Mouse (Mus musculus): ENCODE measurements around the gene Cenpe. TPM values are rescaled to one million over a fixed set of nuclear protein-coding genes. Genes with fewer than 3 reads are reported as not detected.
"Not testable (repeated sequence)": the region's sequence is repeated elsewhere in the genome, so short reads cannot be mapped to it uniquely, and the experiment has no call there.

The Cenpe gene
- 3.6 and 7.1 TPM in 2 replicates for total RNA-seq (2014; rRNA removed)
- polyA plus RNA-seq (2015; fragmentation: Nextera tagmentation; extraction: Ambion mirVana) = 3.9 and 4.5 TPM in 2 replicates

DNA sequence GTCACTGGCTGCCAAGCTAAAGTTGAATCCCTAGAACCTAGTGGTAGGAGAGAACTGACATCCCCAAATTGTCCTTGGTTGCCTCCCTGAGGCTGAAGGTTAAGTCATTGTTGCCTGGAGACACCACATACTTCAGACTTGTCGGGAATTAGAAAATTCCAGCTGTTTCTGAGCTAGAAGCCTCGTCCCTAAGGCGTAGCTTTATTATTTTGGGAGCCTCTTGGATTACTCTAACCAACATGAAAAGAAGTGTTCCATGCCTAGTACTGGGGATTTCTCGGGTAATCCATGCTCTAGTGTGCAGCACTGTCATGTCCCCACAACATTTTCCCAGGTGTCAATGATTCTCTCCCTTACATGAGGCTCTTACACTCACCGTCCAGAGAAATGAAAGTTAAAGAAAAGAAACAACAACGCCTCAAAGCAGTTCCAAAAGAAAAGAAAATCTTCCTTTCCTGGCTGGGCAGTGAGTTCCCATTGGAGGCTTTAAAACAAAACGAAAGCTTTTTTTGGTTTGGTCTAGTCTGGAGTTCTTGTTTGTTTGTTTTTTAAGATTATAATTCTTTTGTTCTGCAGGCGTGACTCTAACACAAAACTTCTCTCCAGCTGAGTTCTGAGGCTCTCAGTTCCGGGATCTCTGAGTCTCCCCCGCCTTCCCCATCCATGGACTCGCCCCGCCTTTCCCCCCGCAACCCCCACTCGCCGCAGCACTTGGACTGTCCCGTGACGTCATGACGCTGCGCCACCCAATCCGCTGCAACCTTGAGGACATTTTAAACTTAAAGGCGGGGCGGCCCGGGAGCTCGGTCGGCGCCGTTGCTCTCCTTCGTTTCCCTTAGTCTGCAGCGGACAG, at the start of gene Cenpe:
Gene Cenpe (plus strand): TSS at position 733 of the 853 bp plus-strand sequence.
- peak within 1 kb of the TSS; percentile 40; the same call in 1 of the 2 replicates for H3K9ac ChIP-seq (replicated peaks; ENCODE audit: low read length)
- H3K4me2 ChIP-seq (ENCODE audit: low read depth, low read length) = peak within 1 kb of the TSS; percentile 87
- no peaks in the 10 kb centered on the region for H3K9me3 ChIP-seq (ENCODE audit: low read length)
- 3% methylated on average over 29 of the region's 29 CpGs for WGBS
- no peak for TF ChIP-seq CTCF (IDR thresholded peaks at IDR 0.05; ENCODE audit: low read depth)
- no peaks in the 10 kb centered on the region for H3K27me3 ChIP-seq (ENCODE audit: insufficient read depth, low read length)
- H3K4me3 ChIP-seq (ENCODE audit: low read length) = peak within 1 kb of the TSS; percentile 66
- no peaks in the 10 kb centered on the region; the same call in 1 of the 2 replicates for H3K4me1 ChIP-seq (ENCODE audit: insufficient read depth, low read length)
- peak; percentile 95 for DNase-seq (ENCODE audit: low spot score)
- peak; percentile 97 for ATAC-seq
- H3K36me3 ChIP-seq (ENCODE audit: insufficient read depth, low read length) = no peaks in the 10 kb centered on the region
- H3K27ac ChIP-seq = peak within 1 kb of the TSS; percentile 32; the same call in 1 of the 2 replicates

DNA sequence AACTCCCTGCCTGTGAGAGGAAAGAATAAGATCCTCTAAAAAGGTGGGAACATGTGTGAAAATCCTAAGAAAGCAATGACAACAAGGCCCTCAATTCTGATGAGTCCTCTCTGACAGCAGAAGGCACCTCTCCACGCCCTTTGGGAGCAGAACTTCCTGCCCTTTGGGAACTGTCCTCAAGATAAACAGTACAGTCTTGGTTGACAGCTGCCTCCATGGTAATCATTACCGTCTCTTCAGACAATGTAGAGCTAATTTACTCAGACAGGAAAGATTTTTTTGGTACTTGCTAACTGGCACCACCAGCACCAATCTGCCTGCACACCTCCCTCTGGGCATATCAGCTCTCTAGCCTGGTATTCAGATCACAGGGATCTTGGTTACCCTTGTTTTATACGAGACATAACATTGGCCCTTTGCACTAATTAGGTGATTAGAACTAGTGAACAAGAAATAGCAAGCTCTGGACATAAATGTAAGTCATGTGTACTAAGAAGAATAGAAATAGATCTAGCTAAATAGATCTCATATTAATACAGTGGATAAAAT, 40.4 kb upstream of the Cenpe start:
- 52% methylated on average over 3 of the region's 3 CpGs for WGBS
- H3K27me3 ChIP-seq (ENCODE audit: insufficient read depth, low read length) = no peaks in the 10 kb centered on the region
- H3K4me2 ChIP-seq (ENCODE audit: low read depth, low read length) = no peak overlapping the region
- no peaks in the 10 kb centered on the region for H3K9me3 ChIP-seq (ENCODE audit: low read length)
- no peak overlapping the region for H3K9ac ChIP-seq (replicated peaks; ENCODE audit: low read length)
- no peak for DNase-seq (ENCODE audit: low spot score)
- TF ChIP-seq CTCF (IDR thresholded peaks at IDR 0.05; ENCODE audit: low read depth) = no peak
- no peak overlapping the region for H3K4me3 ChIP-seq (ENCODE audit: low read length)
- no peaks in the 10 kb centered on the region for H3K4me1 ChIP-seq (ENCODE audit: insufficient read depth, low read length)
- no peak overlapping the region for H3K27ac ChIP-seq
- no peaks in the 10 kb centered on the region for H3K36me3 ChIP-seq (ENCODE audit: insufficient read depth, low read length)
- ATAC-seq = no peak

DNA sequence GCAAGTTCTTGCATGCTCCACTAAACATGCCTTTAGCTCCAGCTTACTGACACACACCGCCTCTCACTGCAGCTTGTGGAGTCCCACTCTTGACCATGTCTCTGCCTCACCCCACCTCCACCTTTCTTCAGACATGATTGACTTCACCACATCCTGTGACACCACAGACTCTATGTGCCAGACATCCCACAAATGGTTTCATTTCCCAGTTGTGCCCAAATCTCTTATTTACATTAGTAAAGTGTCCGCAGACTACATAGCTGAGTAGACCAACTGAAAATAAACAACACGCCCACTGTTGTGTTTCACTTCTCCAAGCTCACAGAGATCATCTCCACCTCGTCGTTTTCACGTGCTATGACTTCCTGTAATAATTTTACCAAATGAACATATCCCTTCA, 20.5 kb upstream of the Cenpe start:
- Histone ChIP-seq H3K27ac (no peak overlapping the region), H3K4me1 (ENCODE audit: insufficient read depth, low read length) (no peaks in the 10 kb centered on the region), H3K4me3 (ENCODE audit: low read length) (no peak overlapping the region), H3K9ac (replicated peaks; ENCODE audit: low read length) (no peak overlapping the region), H3K9me3 (ENCODE audit: low read length) (no peaks in the 10 kb centered on the region), H3K36me3 (ENCODE audit: insufficient read depth, low read length) (no peaks in the 10 kb centered on the region), H3K4me2 (ENCODE audit: low read depth, low read length) (no peak overlapping the region), H3K27me3 (ENCODE audit: insufficient read depth, low read length) (no peaks in the 10 kb centered on the region)
- no peak for TF ChIP-seq CTCF (IDR thresholded peaks at IDR 0.05; ENCODE audit: low read depth)
- DNase-seq (ENCODE audit: low spot score) (no peak), ATAC-seq (no peak)
- WGBS = 85% methylated on average over 6 of the region's 6 CpGs

DNA sequence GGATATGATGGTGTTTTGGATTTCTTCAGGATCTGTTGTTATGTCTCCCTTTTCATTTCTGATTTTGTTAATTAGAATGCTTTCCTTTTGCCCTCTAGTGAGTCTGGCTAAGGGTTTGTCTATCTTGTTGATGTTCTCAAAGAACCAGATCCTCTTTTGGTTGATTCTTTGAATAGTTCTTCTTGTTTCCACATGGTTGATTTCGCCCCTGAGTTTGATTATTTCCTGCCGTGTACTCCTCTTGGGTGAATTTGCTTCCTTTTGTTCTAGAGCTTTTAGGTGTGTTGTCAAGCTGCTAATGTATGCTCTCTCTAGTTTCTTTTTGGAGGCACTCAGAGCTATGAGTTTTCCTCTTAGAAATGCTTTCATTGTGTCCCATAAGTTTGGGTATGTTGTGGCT, 14.3 kb upstream of the Cenpe start:
- H3K4me2 ChIP-seq (ENCODE audit: low read depth, low read length); H3K9me3 ChIP-seq (ENCODE audit: low read length); H3K4me3 ChIP-seq (ENCODE audit: low read length); DNase-seq (ENCODE audit: low spot score); H3K27ac ChIP-seq; ATAC-seq; H3K36me3 ChIP-seq (ENCODE audit: insufficient read depth, low read length); H3K9ac ChIP-seq (replicated peaks; ENCODE audit: low read length); H3K27me3 ChIP-seq (ENCODE audit: insufficient read depth, low read length); H3K4me1 ChIP-seq (ENCODE audit: insufficient read depth, low read length): not testable (repeated sequence)
- 61% methylated on average over 2 of the region's 2 CpGs for WGBS

DNA sequence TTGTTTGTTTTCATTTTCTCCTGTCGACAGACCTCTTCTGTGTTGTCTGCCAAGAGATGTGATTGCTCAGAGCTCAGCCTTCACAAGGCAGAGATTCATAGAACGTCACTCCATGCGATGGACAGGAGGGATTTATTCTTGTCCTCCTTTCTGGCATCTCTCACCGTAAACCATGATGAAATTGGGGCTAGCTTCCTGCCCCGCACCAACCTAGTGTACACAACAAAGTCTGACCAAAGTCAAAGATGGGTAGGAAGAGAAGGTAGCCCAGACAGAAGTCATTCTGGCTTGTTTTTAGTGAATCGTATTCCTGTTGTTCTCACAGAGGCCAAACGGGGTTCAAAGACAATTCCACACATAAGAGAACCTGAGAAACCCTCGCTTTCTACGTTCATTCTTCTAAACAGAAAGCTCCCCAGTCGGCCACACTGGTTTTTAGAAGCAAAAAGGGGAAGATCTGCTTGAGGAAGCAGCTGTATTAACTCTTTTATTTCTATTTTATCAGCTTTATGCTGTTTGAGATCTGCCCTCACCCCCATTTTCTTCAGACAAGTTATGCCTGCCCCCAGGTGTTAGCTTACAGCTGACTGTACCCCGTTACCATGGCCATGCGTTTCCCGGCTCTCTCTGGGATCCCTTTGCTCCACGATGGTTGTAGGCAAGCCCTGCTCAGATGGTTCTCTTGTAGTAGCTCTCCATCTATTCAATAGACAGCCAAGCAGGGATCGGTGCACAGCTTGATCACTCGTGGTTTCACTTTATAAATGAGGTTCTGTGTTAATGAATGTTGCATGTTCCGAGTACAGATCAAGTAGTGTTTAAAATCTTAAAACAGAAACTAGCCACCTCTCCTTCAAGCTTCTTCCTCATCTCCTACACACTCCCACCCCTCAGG, 11.7 kb upstream of the Cenpe start:
- Histone ChIP-seq H3K36me3 (ENCODE audit: insufficient read depth, low read length) (no peaks in the 10 kb centered on the region), H3K4me1 (ENCODE audit: insufficient read depth, low read length) (no peaks in the 10 kb centered on the region), H3K27me3 (ENCODE audit: insufficient read depth, low read length) (no peaks in the 10 kb centered on the region), H3K4me2 (ENCODE audit: low read depth, low read length) (no peak overlapping the region), H3K4me3 (ENCODE audit: low read length) (no peak overlapping the region), H3K9ac (replicated peaks; ENCODE audit: low read length) (no peak overlapping the region), H3K9me3 (ENCODE audit: low read length) (no peaks in the 10 kb centered on the region), H3K27ac (no peak overlapping the region)
- no peak for TF ChIP-seq CTCF (IDR thresholded peaks at IDR 0.05; ENCODE audit: low read depth)
- ATAC-seq = no peak
- DNase-seq (ENCODE audit: low spot score) = no peak
- 83% methylated on average over 17 of the region's 17 CpGs for WGBS

DNA sequence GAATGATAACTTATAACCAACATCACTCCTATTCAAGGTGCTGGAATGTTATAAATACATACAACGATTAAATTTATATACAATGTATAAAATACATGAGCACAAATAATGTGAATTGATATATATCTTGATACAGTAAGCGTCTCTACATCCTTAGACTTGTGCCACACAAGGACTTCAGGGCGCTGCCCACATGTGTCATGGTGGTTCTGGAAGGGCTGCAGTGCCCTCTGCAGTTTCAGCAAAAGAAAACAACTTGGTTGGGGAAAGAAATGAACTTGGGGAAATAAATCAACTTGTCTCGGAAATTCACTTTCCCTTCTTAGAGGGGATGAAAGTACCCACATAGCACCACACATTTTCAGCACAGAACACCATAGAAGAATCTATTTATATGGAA, 5.7 kb upstream of the Cenpe start:
- no peaks in the 10 kb centered on the region for H3K36me3 ChIP-seq (ENCODE audit: insufficient read depth, low read length)
- H3K9me3 ChIP-seq (ENCODE audit: low read length) = no peaks in the 10 kb centered on the region
- no peak overlapping the region for H3K27ac ChIP-seq
- H3K27me3 ChIP-seq (ENCODE audit: insufficient read depth, low read length) = no peaks in the 10 kb centered on the region
- TF ChIP-seq CTCF (IDR thresholded peaks at IDR 0.05; ENCODE audit: low read depth) = peak; percentile 79
- H3K9ac ChIP-seq (replicated peaks; ENCODE audit: low read length) = no peak overlapping the region
- no peaks in the 10 kb centered on the region; the same call in 1 of the 2 replicates for H3K4me1 ChIP-seq (ENCODE audit: insufficient read depth, low read length)
- 41% methylated on average over 4 of the region's 4 CpGs for WGBS
- H3K4me2 ChIP-seq (ENCODE audit: low read depth, low read length) = no peak overlapping the region
- ATAC-seq (peak; percentile 81), DNase-seq (ENCODE audit: low spot score) (peak; percentile 78)
- H3K4me3 ChIP-seq (ENCODE audit: low read length) = no peak overlapping the region

Data from hindbrain, postnatal 0 days (tissue).